Mouse (Mus musculus) kidney, adult 8-10 months (tissue): ENCODE measurements around the gene Kdr.
A peak's percentile ranks its signal among the peaks of the same experiment; 100 is the strongest.

ENCODE experiments used
- DNase-seq, 2 experiments: peaks; one replicate each; pipeline ENCODE4 v3.0.0; 2022

The Kdr gene

GRCm38 (mm10) chr5:75978374-75979100 is at the start of gene Kdr:
Kdr (minus strand) TSS chr5:75978458.
- DNase-seq: peak; percentile 43 to 63

GRCm38 (mm10) chr5:76026805-76027204 is 48.5 kb upstream of the Kdr start:
- DNase-seq: no peak

- peak in 1 of 2 experiments; percentile 58 for DNase-seq
Observed at GRCm38 (mm10) chr5:76025996-76026665, 47.9 kb upstream of the Kdr start.

GRCm38 (mm10) chr5:76023011-76023773 is 44.9 kb upstream of the Kdr start:
- DNase-seq: no peak

GRCm38 (mm10) chr5:76022436-76022835 is 44.2 kb upstream of the Kdr start:
- no peak for DNase-seq

GRCm38 (mm10) chr5:76018321-76018720 is 40.1 kb upstream of the Kdr start:
- no peak for DNase-seq

GRCm38 (mm10) chr5:76016086-76016485 is 37.8 kb upstream of the Kdr start:
- peak; percentile 48 to 75 for DNase-seq

GRCm38 (mm10) chr5:76013881-76014431 is 35.7 kb upstream of the Kdr start:
- peak; percentile 50 to 51 for DNase-seq

- DNase-seq: no peak
Observed at GRCm38 (mm10) chr5:76006403-76006802, 28.1 kb upstream of the Kdr start.

GRCm38 (mm10) chr5:75990212-75990611 is 12.0 kb upstream of the Kdr start:
- no peak for DNase-seq

- no peak for DNase-seq
Observed at GRCm38 (mm10) chr5:75987530-75987929, 9.3 kb upstream of the Kdr start.

GRCm38 (mm10) chr5:75980521-75981311 is 2.5 kb upstream of the Kdr start:
- no peak for DNase-seq

- no peak for DNase-seq
Observed at GRCm38 (mm10) chr5:75979108-75979507, 850 bp upstream of the Kdr start.

- DNase-seq: no peak
Observed at GRCm38 (mm10) chr5:75977441-75978373, 551 bp downstream of the Kdr start.

- DNase-seq: no peak
Observed at GRCm38 (mm10) chr5:75976696-75977095, 1.6 kb downstream of the Kdr start.

GRCm38 (mm10) chr5:75975398-75975797 is 2.9 kb downstream of the Kdr start:
- DNase-seq: no peak

- peak in 1 of 2 experiments; percentile 44 for DNase-seq
Observed at GRCm38 (mm10) chr5:75974543-75975130, 3.6 kb downstream of the Kdr start.

- no peak for DNase-seq
Observed at GRCm38 (mm10) chr5:75969887-75970286, 8.4 kb downstream of the Kdr start.

- DNase-seq: no peak
Observed at GRCm38 (mm10) chr5:75962558-75962957, 15.7 kb downstream of the Kdr start.

- peak in 1 of 2 experiments; percentile 64 for DNase-seq
Observed at GRCm38 (mm10) chr5:75961741-75962469, 16.4 kb downstream of the Kdr start.
